Mouse (Mus musculus) brain, embryonic 14.5 days (tissue): Measurements from ENCODE around the gene Gm49776. TPM values are rescaled to one million over a fixed set of nuclear protein-coding genes. Genes with fewer than 3 reads are reported as not detected.
"Not testable (repeated sequence)": the region's sequence is repeated elsewhere in the genome, so short reads cannot be mapped to it uniquely, and the experiment has no call there.

Source experiments
- DNase-seq: peaks from one replicate; pipeline ENCODE4 v3.0.0-alpha.2; 2011; ENCODE audit warnings: low read depth
- CTCF ChIP-seq: fragments of 200-500 bp; IDR thresholded peaks from 2 replicates; pipeline ENCODE4 v1.5.1; 2012; ENCODE audit warnings: inconsistent platforms, mild to moderate bottlenecking, moderate library complexity, borderline replicate concordance; ENCODE audit not compliant: insufficient read depth, insufficient read length; ENCODE audit errors: extremely low read depth
- POLR2A ChIP-seq: fragments of 200-500 bp; IDR thresholded peaks from 2 replicates; pipeline ENCODE4 v1.6.1; 2012; ENCODE audit warnings: mild to moderate bottlenecking, inconsistent platforms, borderline replicate concordance; ENCODE audit not compliant: poor library complexity, insufficient read depth, insufficient read length, severe bottlenecking; ENCODE audit errors: extremely low read depth
- polyA plus RNA-seq: library from polyadenylated mRNA; depleted of rRNA; stranded (reverse); fragments of >200 nt; gene quantifications from 2 replicates; pipeline ENCODE4 v1.2.3, GENCODE M21; 2012; rRNA removed

The Gm49776 gene
- polyA plus RNA-seq, 1 experiment: not detected

- no peak for TF ChIP-seq POLR2A
- TF ChIP-seq CTCF: no peak
- DNase-seq: peak; percentile 71
Measured at GRCm38 (mm10) chr16:18198365-18199098, 59.6 kb downstream of the Gm49776 start.

GRCm38 (mm10) chr16:18197881-18198280, 60.2 kb downstream of the Gm49776 start:
- TF ChIP-seq CTCF (no peak), POLR2A (no peak)
- DNase-seq: no peak

DNA sequence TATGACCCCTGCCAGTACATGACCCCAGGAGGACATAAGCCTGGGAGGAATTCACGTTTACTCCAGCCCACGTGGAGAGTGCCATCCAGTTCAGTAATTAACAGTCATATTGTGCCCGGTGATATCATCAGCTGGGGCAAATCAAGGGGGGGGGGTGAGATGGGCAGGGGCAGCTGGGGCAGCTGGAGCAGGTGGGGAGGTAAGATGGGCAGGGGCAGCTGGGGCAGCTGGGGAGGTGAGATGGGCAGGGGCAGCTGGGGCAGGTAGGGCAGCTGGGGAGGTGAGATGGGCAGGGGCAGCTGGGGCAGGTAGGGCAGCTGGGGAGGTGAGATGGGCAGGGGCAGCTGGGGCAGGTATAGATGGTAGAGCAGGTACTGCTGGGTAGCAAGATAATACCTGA, 62.6 kb downstream of the Gm49776 start:
- DNase-seq: not testable (repeated sequence)

Other genes with a start within 250 kb of the Gm49776 start
- gene Dgcr6, start 205.5 kb downstream of the Gm49776 start, polyA plus RNA-seq: 110 and 137 TPM in 2 replicates
- 6.5 and 8.0 TPM in 2 replicates for gene Prodh, start 168.1 kb downstream of the Gm49776 start, polyA plus RNA-seq
- 50.3 and 52.5 TPM in 2 replicates for gene Rtn4r, start 130.7 kb downstream of the Gm49776 start, polyA plus RNA-seq
- gene Ccdc188, start 40.4 kb downstream of the Gm49776 start, polyA plus RNA-seq: not detected in 2 replicates
- gene Zdhhc8, start 23.2 kb downstream of the Gm49776 start, polyA plus RNA-seq: 60.4 and 69.0 TPM in 2 replicates
- 83.5 and 111 TPM in 2 replicates for gene Trmt2a, start 9.6 kb downstream of the Gm49776 start, polyA plus RNA-seq
- gene Ranbp1, start 9.6 kb downstream of the Gm49776 start, polyA plus RNA-seq: 177 and 190 TPM in 2 replicates
- 76.2 and 82.0 TPM in 2 replicates for gene Dgcr8, start 30.9 kb upstream of the Gm49776 start, polyA plus RNA-seq
- gene Tango2, start 89.8 kb upstream of the Gm49776 start, polyA plus RNA-seq: 69.4 and 78.6 TPM in 2 replicates
- 169 and 189 TPM in 2 replicates for gene Arvcf, start 89.9 kb upstream of the Gm49776 start, polyA plus RNA-seq
- gene Txnrd2, start 168.1 kb upstream of the Gm49776 start, polyA plus RNA-seq: 18.5 and 19.5 TPM in 2 replicates
- gene Comt, start 168.5 kb upstream of the Gm49776 start, polyA plus RNA-seq: 72.8 and 73.8 TPM in 2 replicates
- 12.4 and 15.4 TPM in 2 replicates for gene Gnb1l, start 240.4 kb upstream of the Gm49776 start, polyA plus RNA-seq
- 13.1 and 14.5 TPM in 2 replicates for gene Rtl10, start 240.6 kb upstream of the Gm49776 start, polyA plus RNA-seq